Mouse (Mus musculus) forebrain, embryonic 11.5 days (tissue): ENCODE results near the gene Sh3glb1. TPM values are rescaled to one million over a fixed set of nuclear protein-coding genes. Genes with fewer than 3 reads are reported as not detected.
"Not testable (repeated sequence)": the region's sequence is repeated elsewhere in the genome, so short reads cannot be mapped to it uniquely, and the experiment has no call there.

Experiments used
- ATAC-seq: fragments of 200-750 bp; cut with Nextera tagmentation; replicated peaks from 2 replicates; pipeline ENCODE4 v1.8.0; 2017; ENCODE audit warnings: moderate TSS enrichment; ENCODE audit not compliant: low FRiP score
- DNase-seq: peaks from one replicate; pipeline ENCODE4 v3.0.0-alpha.2; 2017; ENCODE audit warnings: low spot score
- H3K27ac ChIP-seq: fragments of 300-500 bp; sonication (generic); 2 replicates; pipeline ENCODE4 v1.5.1; 2014; ENCODE audit warnings: low read depth, low read length
- H3K27me3 ChIP-seq: fragments of 300-500 bp; sonication (generic); 2 replicates; pipeline ENCODE4 v1.6.1; 2014; ENCODE audit warnings: mild to moderate bottlenecking, low read length, mixed read lengths; ENCODE audit not compliant: control insufficient read depth, insufficient read depth
- H3K36me3 ChIP-seq: fragments of 300-500 bp; sonication (generic); 2 replicates; pipeline ENCODE4 v1.6.1; 2014; ENCODE audit warnings: mild to moderate bottlenecking, low read length, moderate library complexity, mixed read lengths; ENCODE audit not compliant: control insufficient read depth, insufficient read depth
- H3K4me1 ChIP-seq: fragments of 300-500 bp; sonication (generic); replicated peaks from 2 replicates; pipeline ENCODE4 v1.6.1; 2014; ENCODE audit warnings: low read length, mixed read lengths; ENCODE audit not compliant: control insufficient read depth, insufficient read depth
- H3K4me2 ChIP-seq: fragments of 300-500 bp; sonication (generic); 2 replicates; pipeline ENCODE4 v1.6.1; 2014; ENCODE audit warnings: low read depth, mild to moderate bottlenecking, low read length, moderate library complexity, mixed read lengths; ENCODE audit not compliant: severe bottlenecking
- H3K4me3 ChIP-seq: fragments of 300-500 bp; sonication (generic); 2 replicates; pipeline ENCODE4 v1.5.1; 2014; ENCODE audit warnings: low read depth, low read length
- H3K9ac ChIP-seq: fragments of 300-500 bp; sonication (generic); 2 replicates; pipeline ENCODE4 v1.6.1; 2014; ENCODE audit warnings: low read length
- H3K9me3 ChIP-seq: fragments of 300-500 bp; sonication (generic); 2 replicates; pipeline ENCODE4 v1.6.1; 2016; ENCODE audit warnings: low read length, mixed read lengths; ENCODE audit not compliant: control insufficient read depth
- WGBS: fragments of 180-500 bp; shearing (Covaris S2); extraction: QIAGEN DNeasy Blood & Tissue Kit; methylation state at CpG from one replicate; pipeline ENCODE4 v1.1.7; 2014; 5-methylcytosine and 5-hydroxymethylcytosine counted together
- polyA plus RNA-seq: library from polyadenylated mRNA; unstranded; fragments of >200 nt; fragmentation: Nextera tagmentation; extraction: Ambion mirVana; gene quantifications from 2 replicates; pipeline ENCODE4 v1.2.1, GENCODE M21; 2014

Gene Sh3glb1
- polyA plus RNA-seq, 1 experiment from 2014 or later, result 82.3 TPM

DNA sequence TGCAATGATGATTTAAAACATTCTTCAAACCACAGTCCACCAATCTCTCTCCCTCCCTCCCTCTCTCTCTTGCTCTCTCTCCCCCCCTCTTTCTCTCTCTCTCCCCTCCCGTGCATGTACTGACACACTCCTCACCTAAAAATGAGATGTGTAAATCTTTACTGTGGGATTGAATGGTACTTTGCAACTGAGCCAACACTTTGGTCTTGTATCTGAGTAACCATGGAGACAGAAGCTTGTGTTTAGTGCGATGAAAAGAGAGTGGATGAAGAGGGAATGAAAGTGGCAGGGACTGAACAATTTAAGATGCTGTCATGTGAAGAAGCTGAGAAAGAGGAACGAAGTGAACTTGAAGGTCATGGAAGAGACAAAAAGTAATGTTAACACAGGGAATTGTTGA is 27.6 kb upstream of the Sh3glb1 start:
- H3K27ac ChIP-seq, H3K9me3 ChIP-seq, H3K4me1 ChIP-seq, H3K4me3 ChIP-seq, H3K9ac ChIP-seq, H3K27me3 ChIP-seq, H3K4me2 ChIP-seq, ATAC-seq, H3K36me3 ChIP-seq, DNase-seq: not testable (repeated sequence)
- WGBS, result 42% methylated on average over 3 of the region's 3 CpGs

DNA sequence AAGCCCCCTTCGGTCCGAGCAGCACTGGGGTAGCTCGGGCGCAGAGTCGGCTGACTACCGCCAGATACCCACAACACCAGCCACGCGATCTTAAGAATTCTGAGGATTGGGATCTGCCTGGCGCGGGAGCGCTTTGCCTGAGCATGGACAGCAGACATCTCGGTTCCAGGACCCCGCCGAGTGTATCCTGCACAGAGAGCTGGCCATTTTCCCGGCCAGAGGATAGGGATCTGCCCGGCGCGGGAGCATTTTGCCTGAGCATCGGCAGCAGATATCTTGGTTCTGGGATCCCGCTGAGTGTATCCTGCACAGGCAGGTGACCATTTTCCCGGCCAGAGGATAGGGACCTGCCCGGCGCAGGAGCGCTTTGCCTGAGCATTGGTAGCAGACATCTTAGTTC is 18.3 kb upstream of the Sh3glb1 start:
- 81% methylated on average over 24 of the region's 24 CpGs for WGBS

DNA sequence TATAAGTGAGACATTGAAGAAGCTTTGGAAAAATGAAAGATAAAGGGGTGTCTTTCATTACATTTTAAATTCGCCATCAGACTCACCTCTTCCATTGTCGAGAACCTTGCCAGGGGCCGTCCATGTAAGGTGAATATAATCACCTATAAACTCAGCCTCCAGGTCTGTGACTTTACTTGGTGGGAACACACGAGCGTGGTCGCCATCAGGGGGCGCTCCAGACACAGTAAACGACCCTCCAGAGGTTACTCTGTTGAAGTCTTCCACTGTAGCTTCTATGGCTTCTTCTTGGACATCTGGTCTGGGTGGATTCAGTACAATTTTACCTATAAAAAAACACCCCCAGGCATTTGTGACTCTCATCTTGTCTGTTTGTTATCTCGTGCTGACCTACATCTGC is 16.7 kb upstream of the Sh3glb1 start:
- H3K9me3 ChIP-seq, result no peaks in the 10 kb centered on the region
- H3K4me3 ChIP-seq, result no peak overlapping the region
- no peak overlapping the region for H3K9ac ChIP-seq
- peak; percentile 73 for DNase-seq
- no peak overlapping the region for H3K4me2 ChIP-seq
- H3K27me3 ChIP-seq, result no peaks in the 10 kb centered on the region
- 29% methylated on average over 9 of the region's 9 CpGs for WGBS
- H3K4me1 ChIP-seq, result no peaks in the 10 kb centered on the region
- 0 out of 2 replicates have a peak, but pooled peaks have one; percentile 42 for ATAC-seq
- H3K27ac ChIP-seq, result no peak overlapping the region
- no peaks in the 10 kb centered on the region for H3K36me3 ChIP-seq

More for the DNA sequence above, 18.3 kb upstream of the Sh3glb1 start:
- not testable (repeated sequence) for H3K36me3 ChIP-seq, DNase-seq, H3K9me3 ChIP-seq, H3K9ac ChIP-seq, H3K27ac ChIP-seq, H3K4me3 ChIP-seq, H3K4me2 ChIP-seq, ATAC-seq, H3K4me1 ChIP-seq, H3K27me3 ChIP-seq

DNA sequence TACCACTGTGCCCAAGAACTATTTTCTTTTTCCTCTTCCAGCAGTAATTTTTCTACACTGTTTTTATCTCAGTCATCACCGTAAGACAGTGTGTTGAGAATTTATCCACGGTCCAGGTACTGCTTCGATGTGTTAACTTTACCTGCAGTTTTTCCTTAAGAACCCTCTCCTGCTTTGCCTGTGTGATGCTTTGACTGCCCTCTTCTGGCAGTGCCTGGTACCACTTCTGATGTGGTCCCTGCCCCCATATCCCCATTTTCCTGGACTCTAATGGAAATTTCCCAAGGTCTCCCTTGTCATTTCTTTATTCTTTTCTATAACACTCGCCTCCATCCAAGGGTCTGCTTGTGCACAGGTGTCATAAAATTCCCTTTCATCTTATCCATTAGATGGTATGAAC is 3.3 kb upstream of the Sh3glb1 start:
- no peak for ATAC-seq
- H3K4me3 ChIP-seq, result no peak overlapping the region

DNA sequence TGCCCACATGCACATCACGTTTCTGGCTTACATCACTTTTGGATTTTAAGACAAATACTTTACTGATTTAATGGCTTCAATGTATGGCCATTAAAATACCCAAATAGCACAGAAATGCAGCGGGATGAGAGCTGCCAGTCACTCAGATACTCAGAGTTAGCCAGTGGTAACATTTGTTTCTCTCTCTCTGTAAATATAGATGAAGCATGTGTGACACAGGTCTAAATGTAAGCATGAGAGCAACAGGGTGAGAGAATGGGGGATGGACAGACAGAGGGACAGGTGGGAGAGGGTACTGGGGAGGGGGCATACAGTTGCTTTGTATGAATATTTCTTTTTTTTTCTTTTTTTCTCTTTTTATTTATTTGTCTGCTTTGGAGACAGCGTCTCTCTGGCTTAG is 2.4 kb upstream of the Sh3glb1 start:
- 95% methylated on average over 3 of the region's 3 CpGs for WGBS

More for the DNA sequence above, 3.3 kb upstream of the Sh3glb1 start:
- WGBS, result 45% methylated on average over 4 of the region's 4 CpGs
- no peak overlapping the region for H3K27ac ChIP-seq
- no peaks in the 10 kb centered on the region for H3K9me3 ChIP-seq
- no peaks in the 10 kb centered on the region for H3K36me3 ChIP-seq
- H3K4me2 ChIP-seq, result no peak overlapping the region
- no peak overlapping the region for H3K9ac ChIP-seq
- H3K27me3 ChIP-seq, result no peaks in the 10 kb centered on the region
- H3K4me1 ChIP-seq, result peaks cover 1% of the 10 kb centered on the region; the same call in 1 of the 2 replicates
- DNase-seq, result peak; percentile 72

DNA sequence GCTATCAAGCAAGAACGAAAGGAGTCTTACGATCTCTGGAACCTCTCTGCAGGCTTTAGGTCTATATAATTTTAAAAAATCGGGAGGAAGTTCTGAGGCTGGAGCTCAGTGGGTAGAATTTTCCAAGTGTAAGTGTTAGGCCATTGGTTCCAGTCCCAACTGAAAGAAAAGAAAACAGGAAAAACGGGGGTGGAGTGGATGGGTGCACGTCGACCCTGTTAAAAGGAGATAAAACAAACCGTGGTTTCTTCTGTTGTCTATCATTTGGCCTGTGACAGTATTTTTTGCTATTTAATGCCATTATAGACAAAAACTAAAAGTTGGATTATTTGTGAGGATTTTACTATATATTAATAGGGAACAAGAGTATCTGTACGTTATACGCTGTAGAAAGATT is 1.7 kb upstream of the Sh3glb1 start:
- no peak overlapping the region for H3K9ac ChIP-seq
- H3K4me1 ChIP-seq, result peaks cover 3% of the 10 kb centered on the region; the same call in 1 of the 2 replicates
- no peaks in the 10 kb centered on the region for H3K36me3 ChIP-seq
- no peak for ATAC-seq
- no peak for DNase-seq
- no peak overlapping the region for H3K4me3 ChIP-seq
- WGBS, result 89% methylated on average over 9 of the region's 9 CpGs
- no peak overlapping the region for H3K27ac ChIP-seq
- H3K4me2 ChIP-seq, result no peak overlapping the region
- H3K9me3 ChIP-seq, result no peaks in the 10 kb centered on the region
- H3K27me3 ChIP-seq, result no peaks in the 10 kb centered on the region

More for the DNA sequence above, 2.4 kb upstream of the Sh3glb1 start:
- not testable (repeated sequence) for DNase-seq, H3K9ac ChIP-seq, H3K4me1 ChIP-seq, H3K36me3 ChIP-seq, H3K9me3 ChIP-seq, H3K27ac ChIP-seq, ATAC-seq, H3K4me2 ChIP-seq, H3K4me3 ChIP-seq, H3K27me3 ChIP-seq

DNA sequence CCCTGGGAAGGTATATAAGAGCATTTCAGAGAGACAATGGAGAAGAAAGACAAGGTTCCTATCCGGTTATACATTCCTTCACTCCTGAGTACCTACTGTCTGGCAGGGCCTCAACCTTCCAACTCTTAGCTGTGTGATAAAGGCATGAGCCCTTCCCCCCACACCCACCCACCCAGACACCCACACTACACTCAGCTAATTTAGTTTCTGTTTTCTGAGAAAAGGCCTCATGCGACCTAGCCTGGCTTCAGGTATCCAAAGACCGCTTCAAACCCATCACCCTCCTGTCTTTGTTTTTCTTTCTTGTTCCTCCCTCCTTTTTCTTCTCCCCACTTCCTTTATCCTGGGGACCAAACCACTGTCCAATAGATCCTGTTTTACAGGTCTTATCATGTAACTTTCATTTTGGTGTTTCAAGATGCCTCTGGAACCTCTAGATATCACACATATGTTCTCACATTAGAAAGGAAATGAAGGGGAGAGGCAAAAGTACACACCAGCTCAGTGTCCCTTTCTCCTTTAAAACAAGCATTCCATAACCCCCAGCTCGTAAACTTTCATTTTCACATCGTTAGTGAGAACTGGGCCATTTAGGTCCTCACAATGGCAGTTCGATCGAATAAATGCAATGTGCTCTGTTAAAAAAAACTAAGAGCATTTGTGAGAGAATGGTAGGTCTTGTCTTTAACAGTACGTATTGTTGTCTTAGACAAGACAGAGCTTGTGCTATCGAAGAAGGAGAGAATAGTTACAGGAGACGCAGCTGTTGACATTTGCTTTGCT is 1.1 kb upstream of the Sh3glb1 start:
- no peak overlapping the region for H3K4me3 ChIP-seq
- DNase-seq, result no peak
- H3K4me2 ChIP-seq, result peak overlapping the region; percentile 34; the same call in 1 of the 2 replicates
- no peaks in the 10 kb centered on the region for H3K9me3 ChIP-seq
- H3K9ac ChIP-seq, result no peak overlapping the region
- H3K36me3 ChIP-seq, result no peaks in the 10 kb centered on the region
- 70% methylated on average over 10 of the region's 10 CpGs for WGBS
- H3K27me3 ChIP-seq, result no peaks in the 10 kb centered on the region
- H3K4me1 ChIP-seq, result peaks cover 3% of the 10 kb centered on the region; the same call in 1 of the 2 replicates
- no peak overlapping the region for H3K27ac ChIP-seq
- peak; percentile 1; the same call in 1 of the 2 replicates for ATAC-seq

DNA sequence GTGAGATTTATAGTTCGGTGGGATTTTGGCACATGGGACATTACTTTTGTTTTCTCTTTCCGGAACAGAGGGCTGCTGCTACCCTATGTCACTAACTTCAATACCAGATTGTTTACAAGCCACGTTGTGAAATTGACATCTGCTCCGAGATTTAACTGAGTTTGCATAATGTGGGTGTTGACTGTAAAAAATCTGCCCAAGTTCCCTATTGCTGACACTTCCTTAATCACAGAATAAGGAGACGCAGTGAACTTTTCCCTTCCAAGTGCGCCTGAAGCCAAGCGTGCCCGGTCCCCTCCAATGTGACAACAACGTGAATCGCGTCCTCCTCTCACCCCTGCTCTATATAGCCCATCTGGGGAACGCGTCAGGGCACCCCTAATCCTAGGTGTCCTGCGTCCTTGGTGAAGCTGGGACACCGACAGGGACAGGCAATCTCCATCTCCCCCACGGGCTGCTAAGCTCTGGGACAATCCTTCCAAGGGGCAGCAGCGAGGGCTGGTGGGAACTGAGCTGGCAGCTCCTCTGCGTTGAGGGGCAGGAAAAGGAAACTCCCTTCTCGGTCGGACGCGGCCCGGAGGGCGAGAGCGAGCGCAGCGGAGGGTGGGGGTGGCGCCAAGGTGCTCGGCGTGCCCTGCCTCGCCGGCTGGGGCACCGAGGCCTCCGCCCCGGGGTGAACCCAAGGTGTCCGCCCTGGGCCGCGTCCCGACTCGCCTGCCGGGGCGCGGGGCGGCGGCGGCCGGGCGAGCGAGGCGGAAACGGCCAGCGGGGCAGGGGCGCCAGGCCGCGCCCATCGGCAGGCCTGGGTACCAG is 841 bp downstream of the Sh3glb1 start:
- peak; percentile 83 for DNase-seq
- no peaks in the 10 kb centered on the region for H3K27me3 ChIP-seq
- under 1% methylated on average over 52 of the region's 56 CpGs for WGBS
- H3K9me3 ChIP-seq, result no peaks in the 10 kb centered on the region
- H3K36me3 ChIP-seq, result no peaks in the 10 kb centered on the region
- peaks cover 3% of the 10 kb centered on the region; the same call in 1 of the 2 replicates for H3K4me1 ChIP-seq
- peak overlapping the region; percentile 86 for H3K4me3 ChIP-seq
- H3K4me2 ChIP-seq, result peak overlapping the region; percentile 67
- peak overlapping the region; percentile 98 for H3K27ac ChIP-seq
- H3K9ac ChIP-seq, result peak overlapping the region; percentile 82
- ATAC-seq, result no peak; the same call in 1 of the 2 replicates
